Comparison of ENCODE assay signal across 8 mouse cellular contexts in genomic region chr7:126704121-126704980, GRCm38 (mm10). TPM values are rescaled to one million over a fixed set of nuclear protein-coding genes. Genes with fewer than 3 reads are reported as not detected.
DNase-seq lines count a peak whose midpoint lies in the region; ATAC-seq lines count a peak whose summit lies in the region.

No protein-coding gene starts in this region.

- peak overlapping the region; percentile 73 for H3K4me2 ChIP-seq in hindbrain, embryonic 15.5 days

- WGBS in hindbrain, embryonic 15.5 days, result 1% methylated on average over 39 of the region's 39 CpGs

- intact Hi-C loops in left cerebral cortex, postnatal 10 days (cut with DNase I), result loop anchor here (5.0 kb wide), 2 partner anchors 58 to 73 kb away; partner anchors contain the start of gene Ypel3

- DNase-seq in MN1 (ENCODE audit: low spot score), result peak; percentile 86
- DNase-seq in cerebellum, adult 9-10 months, result peak; percentile 89
- DNase-seq in frontal cortex, postnatal 14 days (ENCODE audit: low spot score in 2 of 2), result peak; percentile 87 to 89
- DNase-seq in left cerebral cortex, postnatal 10 days (ENCODE audit: extremely low spot score in 1 of 2, low spot score in 2 of 2), result peak; percentile 91 to 92
- peak; percentile 95 to 96 for DNase-seq in right cerebral cortex, postnatal 10 days (ENCODE audit: low spot score in 2 of 2)
- DNase-seq in urinary bladder, postnatal 25 days (ENCODE audit: low spot score), result peak; percentile 58

- H3K36me3 ChIP-seq in hindbrain, embryonic 15.5 days, result peaks cover 2% of the 10 kb centered on the region; the same call in 1 of the 2 replicates
- peaks cover 43% of the 10 kb centered on the region for H3K36me3 ChIP-seq in megakaryocyte, embryonic 14.5 days (replicated peaks; ENCODE audit: low read length)

- H3K9me3 ChIP-seq in hindbrain, embryonic 15.5 days, result no peaks in the 10 kb centered on the region
- H3K9me3 ChIP-seq in megakaryocyte, embryonic 14.5 days, result peaks cover 9% of the 10 kb centered on the region

- no peaks in the 10 kb centered on the region for H3K27me3 ChIP-seq in hindbrain, embryonic 15.5 days
- H3K27me3 ChIP-seq in megakaryocyte, embryonic 14.5 days (replicated peaks), result no peaks in the 10 kb centered on the region

- peak overlapping the region; percentile 93 for H3K9ac ChIP-seq in hindbrain, embryonic 15.5 days

- peak overlapping the region; percentile 90 for H3K4me3 ChIP-seq in hindbrain, embryonic 15.5 days
- peak overlapping the region; percentile 97 for H3K4me3 ChIP-seq in megakaryocyte, embryonic 14.5 days (replicated peaks)

- H3K4me1 ChIP-seq in hindbrain, embryonic 15.5 days (replicated peaks), result peaks cover 47% of the 10 kb centered on the region
- H3K4me1 ChIP-seq in megakaryocyte, embryonic 14.5 days, result peaks cover 84% of the 10 kb centered on the region

- peak; percentile 86 for ATAC-seq in hindbrain, embryonic 15.5 days (ENCODE audit: low FRiP score, low read depth)

- peak overlapping the region; percentile 91 for H3K27ac ChIP-seq in hindbrain, embryonic 15.5 days (replicated peaks)

RNA-seq across cellular contexts. Expression of gene Coro1a, which starts 3.2 kb away (rescaled TPM):
- 104 and 108 TPM in 2 replicates for polyA plus RNA-seq in hindbrain, embryonic 15.5 days (2015; fragmentation: Nextera tagmentation; extraction: Ambion mirVana)
- 100 to 1,000 TPM; 178 to 199 TPM for total RNA-seq in left cerebral cortex, postnatal 10 days (2021)
- 1,070 and 1,578 TPM in 2 replicates for polyA plus RNA-seq in megakaryocyte, embryonic 14.5 days (2012; ENCODE audit: insufficient read depth, low replicate concordance)

RNA-seq across cellular contexts. Expression of gene Slx1b, which starts 8.8 kb away (rescaled TPM):
- polyA plus RNA-seq in hindbrain, embryonic 15.5 days (2015; fragmentation: Nextera tagmentation; extraction: Ambion mirVana), result 16.2 and 16.7 TPM in 2 replicates
- total RNA-seq in left cerebral cortex, postnatal 10 days (2021), result 10 to 100 TPM; 21.6 to 22.5 TPM
- polyA plus RNA-seq in megakaryocyte, embryonic 14.5 days (2012; ENCODE audit: insufficient read depth, low replicate concordance), result 7.3 and 9.7 TPM in 2 replicates

RNA-seq across cellular contexts. Expression of gene Bola2, which starts 9.2 kb away (rescaled TPM):
- 139 and 143 TPM in 2 replicates for polyA plus RNA-seq in hindbrain, embryonic 15.5 days (2015; fragmentation: Nextera tagmentation; extraction: Ambion mirVana)
- total RNA-seq in left cerebral cortex, postnatal 10 days (2021), result 100 to 1,000 TPM; 118 to 124 TPM
- 185 and 696 TPM in 2 replicates for polyA plus RNA-seq in megakaryocyte, embryonic 14.5 days (2012; ENCODE audit: insufficient read depth, low replicate concordance)

RNA-seq across cellular contexts. Expression of gene Sult1a1, which starts 28.1 kb away (rescaled TPM):
- polyA plus RNA-seq in hindbrain, embryonic 15.5 days (2015; fragmentation: Nextera tagmentation; extraction: Ambion mirVana), result 7.3 and 10.5 TPM in 2 replicates
- total RNA-seq in left cerebral cortex, postnatal 10 days (2021), result 1 to 10 TPM; 2.7 to 8.2 TPM
- 0.87 and 3.0 TPM in 2 replicates for polyA plus RNA-seq in megakaryocyte, embryonic 14.5 days (2012; ENCODE audit: insufficient read depth, low replicate concordance)

RNA-seq across cellular contexts. Expression of gene Mapk3, which starts 55.0 kb away (rescaled TPM):
- 107 and 115 TPM in 2 replicates for polyA plus RNA-seq in hindbrain, embryonic 15.5 days (2015; fragmentation: Nextera tagmentation; extraction: Ambion mirVana)
- total RNA-seq in left cerebral cortex, postnatal 10 days (2021), result 100 to 1,000 TPM; 260 to 263 TPM
- 213 and 289 TPM in 2 replicates for polyA plus RNA-seq in megakaryocyte, embryonic 14.5 days (2012; ENCODE audit: insufficient read depth, low replicate concordance)

Comparison
In these comparisons a context has a peak if more than half of its experiments do, and no peak if none do; other contexts are left out.
1. Peak in every context shown above with its lines: DNase-seq, ATAC-seq, H3K4me3 ChIP-seq and H3K27ac ChIP-seq.